Mouse (Mus musculus): Measurements from ENCODE around the gene Zbtb8os. TPM values are rescaled to one million over a fixed set of nuclear protein-coding genes. Genes with fewer than 3 reads are reported as not detected.
A peak's percentile ranks its signal among the peaks of the same experiment; 100 is the strongest.

Gene Zbtb8os
- 52.5 and 55.0 TPM in 2 replicates for total RNA-seq (2017)

DNA sequence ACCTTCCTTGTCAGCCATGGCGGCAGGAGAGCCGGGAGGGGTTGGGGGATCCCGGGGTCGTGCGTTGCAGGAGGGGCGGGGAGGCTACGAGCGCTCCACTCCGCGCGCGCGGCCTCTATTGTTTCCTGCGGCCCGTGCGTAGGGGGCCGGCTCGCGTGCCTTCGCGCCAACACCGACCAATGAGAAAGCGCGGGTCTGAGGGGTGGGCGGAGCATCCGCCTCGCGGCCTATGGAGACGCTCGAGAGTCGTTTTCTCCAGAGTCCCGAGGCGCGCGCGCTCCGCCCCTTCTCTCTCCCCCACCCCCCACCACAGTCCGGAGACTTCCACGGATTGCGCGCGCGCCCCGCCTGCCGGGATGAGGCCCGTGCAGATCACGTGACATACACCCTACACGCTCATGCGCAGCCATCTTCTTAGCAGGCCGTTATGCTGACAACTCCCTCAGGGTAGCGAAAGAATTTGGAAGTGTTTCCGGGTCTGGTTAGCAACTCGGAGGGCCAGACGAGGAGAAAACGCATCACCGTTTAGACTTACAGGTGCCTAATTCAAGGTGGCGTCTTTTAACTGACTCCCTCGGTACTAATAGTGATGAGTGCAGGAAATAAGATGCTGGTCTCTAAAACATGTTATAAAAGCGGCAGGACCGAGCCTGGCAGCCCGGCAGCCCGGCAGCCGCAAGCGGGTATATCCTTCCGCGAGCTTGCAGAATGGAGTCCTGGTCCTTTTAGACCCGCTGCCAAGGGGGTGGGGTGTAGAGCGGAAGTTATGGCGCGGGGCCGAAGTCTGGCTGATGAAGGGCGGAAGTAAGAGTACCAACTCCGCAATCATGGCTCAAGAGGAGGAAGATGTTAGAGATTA is at the start of gene Zbtb8os, which contains the start of gene Rbbp4:
Gene Zbtb8os, plus strand, starts transcription at position 480 of the 859 bp plus-strand sequence.
Gene Rbbp4, minus strand, starts transcription at position 155 of the 859 bp plus-strand sequence.
- peak; percentile 90 for ATAC-seq (ENCODE audit: extremely low read depth, insufficient number of reproducible peaks, low FRiP score, poor library complexity, severe bottlenecking)

DNA sequence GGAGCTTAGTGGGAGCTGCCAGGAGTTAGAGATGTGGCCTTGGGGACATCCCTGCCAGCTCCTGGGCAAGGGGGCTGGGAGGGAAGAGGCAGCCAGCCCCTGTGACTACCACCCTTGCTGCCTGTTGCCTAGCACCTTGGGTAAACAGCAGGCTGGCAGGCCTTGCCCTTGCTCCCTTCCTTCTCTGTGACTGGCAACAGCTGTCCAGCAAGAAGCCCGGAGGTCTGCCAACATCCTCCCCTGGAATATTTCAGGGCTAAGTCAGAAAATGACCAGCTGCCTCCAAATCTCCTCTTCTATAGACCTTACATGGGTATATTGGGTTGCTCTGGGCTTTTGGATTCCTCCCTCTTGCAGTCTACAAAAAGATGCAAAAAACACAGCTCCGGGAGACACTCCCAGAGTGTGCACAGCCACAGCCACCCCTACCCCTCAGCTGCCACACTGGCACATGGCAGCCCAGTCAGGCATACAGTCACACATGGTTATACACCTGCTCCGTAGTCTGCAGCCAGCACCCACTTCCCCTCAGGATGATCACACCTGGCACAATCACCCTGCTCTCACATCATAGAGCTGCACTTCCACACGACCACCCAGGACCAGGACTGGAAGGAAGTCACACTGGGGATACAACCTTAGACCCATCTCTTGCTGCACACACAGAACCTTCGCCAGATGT is 49.4 kb upstream of the Zbtb8os start:
- ATAC-seq (ENCODE audit: extremely low read depth, insufficient number of reproducible peaks, low FRiP score, poor library complexity, severe bottlenecking): 0 out of 2 replicates have a peak, but pooled peaks have one; percentile 26

GRCm38 (mm10) chr4:129286683-129287471 is 48.6 kb upstream of the Zbtb8os start:
- no peak for ATAC-seq (ENCODE audit: extremely low read depth, insufficient number of reproducible peaks, low FRiP score, poor library complexity, severe bottlenecking)

- ATAC-seq (ENCODE audit: extremely low read depth, insufficient number of reproducible peaks, low FRiP score, poor library complexity, severe bottlenecking): no peak
Observed at GRCm38 (mm10) chr4:129287472-129287981, 48.0 kb upstream of the Zbtb8os start, which contains the start of gene Sync. Gene Sync (plus strand): TSS chr4:129287617.

GRCm38 (mm10) chr4:129288067-129288466 is 47.4 kb upstream of the Zbtb8os start:
- ATAC-seq (ENCODE audit: extremely low read depth, insufficient number of reproducible peaks, low FRiP score, poor library complexity, severe bottlenecking): no peak

DNA sequence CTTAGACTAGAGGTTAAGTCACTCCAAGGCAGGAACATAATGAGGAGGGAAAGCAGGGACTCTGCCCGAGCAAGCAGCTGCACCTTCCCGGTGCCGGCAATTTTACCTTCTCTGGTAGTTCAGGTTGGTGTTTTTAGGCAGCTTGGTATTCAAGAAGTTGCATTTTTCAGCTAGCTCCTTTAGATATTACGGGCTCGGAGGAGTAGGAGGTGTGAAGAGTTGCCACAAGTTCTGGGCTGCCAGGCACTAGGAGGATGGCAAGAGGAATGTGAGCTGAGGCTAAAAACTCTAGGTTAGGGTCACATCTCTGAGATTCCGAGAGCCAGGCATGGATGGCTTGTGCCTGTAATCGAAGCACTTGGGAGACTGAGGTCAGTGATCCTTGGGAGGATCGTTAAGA is 45.8 kb upstream of the Zbtb8os start:
- ATAC-seq (ENCODE audit: extremely low read depth, insufficient number of reproducible peaks, low FRiP score, poor library complexity, severe bottlenecking): no peak

- no peak for ATAC-seq (ENCODE audit: extremely low read depth, insufficient number of reproducible peaks, low FRiP score, poor library complexity, severe bottlenecking)
Observed at GRCm38 (mm10) chr4:129292831-129293230, 42.7 kb upstream of the Zbtb8os start.

DNA sequence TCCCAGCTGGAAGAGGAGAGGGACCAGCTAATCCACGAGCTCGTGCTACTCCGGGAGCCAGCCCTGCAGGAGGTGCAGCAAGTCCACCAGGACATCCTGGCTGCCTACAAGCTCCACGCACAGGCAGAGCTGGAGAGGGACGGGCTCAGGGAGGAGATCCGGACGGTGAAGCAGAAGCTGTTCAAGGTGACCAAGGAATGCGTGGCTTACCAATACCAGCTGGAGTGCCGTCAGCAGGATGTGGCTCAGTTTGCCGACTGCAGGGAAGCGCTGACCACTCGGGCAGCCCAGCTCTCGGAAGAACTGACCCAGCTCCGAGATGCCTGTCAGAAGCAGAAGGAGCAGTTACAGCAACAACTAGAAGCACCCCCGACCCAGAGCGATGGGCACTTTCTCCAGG is 41.8 kb upstream of the Zbtb8os start:
- no peak for ATAC-seq (ENCODE audit: extremely low read depth, insufficient number of reproducible peaks, low FRiP score, poor library complexity, severe bottlenecking)

GRCm38 (mm10) chr4:129295188-129295587 is 40.3 kb upstream of the Zbtb8os start:
- ATAC-seq (ENCODE audit: extremely low read depth, insufficient number of reproducible peaks, low FRiP score, poor library complexity, severe bottlenecking): no peak

GRCm38 (mm10) chr4:129296066-129296465 is 39.4 kb upstream of the Zbtb8os start:
- no peak for ATAC-seq (ENCODE audit: extremely low read depth, insufficient number of reproducible peaks, low FRiP score, poor library complexity, severe bottlenecking)

DNA sequence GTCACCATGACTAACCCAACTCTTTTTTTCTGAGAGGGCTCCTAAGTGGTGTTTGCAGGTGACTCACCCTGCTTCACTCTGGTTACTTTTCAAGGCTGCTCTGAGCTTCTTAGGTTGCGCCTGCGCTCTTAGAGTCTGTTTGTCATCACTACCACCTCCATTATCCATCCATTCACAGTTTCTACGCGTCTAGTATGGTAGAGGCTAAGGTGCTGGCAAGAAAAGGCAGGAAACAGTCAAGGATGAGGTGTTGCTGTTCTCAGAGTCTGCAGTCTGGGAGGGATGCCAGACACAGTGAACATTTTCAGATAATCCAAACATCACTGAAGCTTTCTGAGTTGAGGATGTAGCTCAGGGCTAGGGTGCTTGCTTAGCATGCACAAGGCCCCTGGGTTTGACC is 37.8 kb upstream of the Zbtb8os start:
- no peak for ATAC-seq (ENCODE audit: extremely low read depth, insufficient number of reproducible peaks, low FRiP score, poor library complexity, severe bottlenecking)

- ATAC-seq (ENCODE audit: extremely low read depth, insufficient number of reproducible peaks, low FRiP score, poor library complexity, severe bottlenecking): no peak
Observed at GRCm38 (mm10) chr4:129299121-129299520, 36.4 kb upstream of the Zbtb8os start.

DNA sequence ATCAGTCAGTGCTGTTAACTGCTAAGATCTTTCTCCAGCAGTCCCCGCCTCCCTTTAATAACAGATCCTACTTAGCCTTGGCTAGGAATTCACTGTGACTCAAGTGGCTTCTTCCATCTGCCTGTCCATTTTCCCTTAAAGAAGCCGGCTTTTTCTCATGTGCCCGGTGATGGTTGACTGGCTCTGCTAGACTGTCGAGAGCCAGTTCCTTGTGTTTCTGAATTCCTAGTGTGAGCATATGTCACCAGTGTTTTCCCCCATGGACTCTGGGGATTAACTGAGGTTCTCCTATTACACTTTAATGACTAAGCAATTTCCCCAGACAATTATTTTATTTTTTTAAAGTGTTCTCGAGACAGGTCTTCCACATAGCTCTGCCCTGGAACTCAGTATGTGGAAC is 32.1 kb upstream of the Zbtb8os start:
- ATAC-seq (ENCODE audit: extremely low read depth, insufficient number of reproducible peaks, low FRiP score, poor library complexity, severe bottlenecking): no peak

DNA sequence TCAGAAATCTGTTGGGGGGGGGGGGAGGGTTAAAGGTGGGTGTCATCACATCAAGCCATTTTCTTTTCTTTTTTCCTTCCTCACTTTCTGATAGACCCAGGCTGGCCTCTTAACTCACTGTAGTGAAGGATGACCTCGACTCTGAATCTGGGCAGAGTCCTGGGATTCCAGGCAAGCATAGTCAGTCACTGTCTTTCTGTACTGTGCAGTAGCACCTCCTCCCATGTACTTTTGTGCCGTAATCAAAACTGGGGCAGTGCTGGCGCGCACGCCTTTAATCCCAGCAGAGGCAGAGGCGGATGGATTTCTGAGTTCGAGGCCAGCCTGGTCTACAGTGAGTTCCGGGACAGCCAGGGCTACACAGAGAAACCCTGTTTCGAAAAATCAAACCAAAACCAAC is 31.7 kb upstream of the Zbtb8os start:
- no peak for ATAC-seq (ENCODE audit: extremely low read depth, insufficient number of reproducible peaks, low FRiP score, poor library complexity, severe bottlenecking)

GRCm38 (mm10) chr4:129304306-129304705 is 31.2 kb upstream of the Zbtb8os start:
- no peak for ATAC-seq (ENCODE audit: extremely low read depth, insufficient number of reproducible peaks, low FRiP score, poor library complexity, severe bottlenecking)

- no peak for ATAC-seq (ENCODE audit: extremely low read depth, insufficient number of reproducible peaks, low FRiP score, poor library complexity, severe bottlenecking)
Observed at GRCm38 (mm10) chr4:129307936-129308335, 27.6 kb upstream of the Zbtb8os start.

- no peak for ATAC-seq (ENCODE audit: extremely low read depth, insufficient number of reproducible peaks, low FRiP score, poor library complexity, severe bottlenecking)
Observed at GRCm38 (mm10) chr4:129313886-129314285, 21.6 kb upstream of the Zbtb8os start.

DNA sequence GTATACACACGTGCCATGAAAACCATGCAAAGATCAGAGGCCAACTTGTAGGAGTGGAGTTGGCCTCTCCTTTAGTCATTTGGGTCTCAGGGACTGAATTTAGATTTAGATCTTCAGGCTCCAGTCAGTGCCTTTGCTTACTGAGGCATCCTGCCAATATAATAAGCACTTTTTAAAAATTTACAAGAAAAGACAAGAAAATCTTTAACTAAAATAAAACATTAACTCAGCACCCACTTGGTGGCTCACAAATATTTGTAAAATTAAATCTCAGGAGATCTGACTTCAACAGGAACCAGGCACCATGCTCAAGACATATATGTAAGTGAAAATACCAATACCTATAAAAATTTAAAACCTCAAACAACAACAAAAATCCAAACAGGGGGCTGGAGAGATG is 14.6 kb upstream of the Zbtb8os start:
- ATAC-seq (ENCODE audit: extremely low read depth, insufficient number of reproducible peaks, low FRiP score, poor library complexity, severe bottlenecking): no peak

DNA sequence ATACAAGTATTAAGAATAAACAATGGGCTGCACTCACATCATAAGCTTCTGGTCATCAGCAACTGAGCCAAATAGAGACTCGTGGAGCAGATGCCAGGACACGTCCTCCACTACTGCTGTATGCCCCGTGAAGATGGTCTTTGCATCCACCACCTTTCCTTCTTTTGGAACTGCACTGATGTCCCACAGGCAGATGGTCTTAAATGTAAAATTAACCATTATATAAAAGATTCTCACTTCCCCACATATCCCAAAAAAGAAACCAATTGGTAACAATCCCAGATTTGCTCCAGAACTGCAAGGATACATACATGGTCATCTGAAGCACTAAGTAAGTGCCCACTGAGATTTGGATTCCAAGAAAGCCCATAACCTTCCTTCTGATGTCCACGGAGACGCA is 13.5 kb upstream of the Zbtb8os start:
- no peak for ATAC-seq (ENCODE audit: extremely low read depth, insufficient number of reproducible peaks, low FRiP score, poor library complexity, severe bottlenecking)

Data from neutrophil, adult 5-6 weeks (primary cell).